Mouse (Mus musculus) C2C12 (cell line): ENCODE results near the gene Gm6096.

Source experiments
- CEBPB ChIP-seq: IDR thresholded peaks from one replicate; pipeline ENCODE4 v1.6.1; 2011; ENCODE audit warnings: low read depth, mild to moderate bottlenecking, control low read depth, moderate library complexity
- CTCF ChIP-seq: IDR thresholded peaks from one replicate; pipeline ENCODE4 v1.5.1; 2011; ENCODE audit not compliant: control insufficient read depth, insufficient read depth, insufficient read length
- FOSL1 ChIP-seq: IDR thresholded peaks from one replicate; pipeline ENCODE4 v1.8.0; 2011; ENCODE audit warnings: mild to moderate bottlenecking, low read length; ENCODE audit not compliant: poor library complexity, insufficient read depth, severe bottlenecking
- MAX ChIP-seq: IDR thresholded peaks from one replicate; pipeline ENCODE4 v1.6.1; 2011; ENCODE audit warnings: mild to moderate bottlenecking, control low read depth
- MYOD1 ChIP-seq: IDR thresholded peaks from one replicate; pipeline ENCODE4 v1.6.1; 2011; ENCODE audit warnings: low read depth; ENCODE audit not compliant: control insufficient read depth, insufficient read length
- MYOG ChIP-seq: IDR thresholded peaks from one replicate; pipeline ENCODE4 v1.6.1; 2011; ENCODE audit not compliant: control insufficient read depth, insufficient read length; ENCODE audit errors: extremely low read depth
- USF1 ChIP-seq: IDR thresholded peaks from one replicate; pipeline ENCODE4 v1.6.1; 2011; ENCODE audit warnings: low read depth, mild to moderate bottlenecking, control low read depth, moderate library complexity

- TF ChIP-seq CTCF (no peak), MYOD1 (no peak), USF1 (no peak), MYOG (no peak), CEBPB (no peak), FOSL1 (no peak), MAX (no peak)
Observed at GRCm38 (mm10) chr7:34272465-34272864, 21.6 kb downstream of the Gm6096 start.
